Mouse (Mus musculus) heart, adult 11 months (tissue): ENCODE data around the gene Cyp2w1.

ENCODE experiments used
- DNase-seq: peaks from one replicate; pipeline ENCODE4 v3.0.0; 2022

Gene Cyp2w1

GRCm38 (mm10) chr5:139405478-139405877 is 53.1 kb downstream of the Cyp2w1 start:
- no peak for DNase-seq

GRCm38 (mm10) chr5:139405953-139406352 is 53.5 kb downstream of the Cyp2w1 start:
- DNase-seq = peak; percentile 98
